17 mouse cellular contexts compared by ENCODE assay signal in the genomic region with DNA sequence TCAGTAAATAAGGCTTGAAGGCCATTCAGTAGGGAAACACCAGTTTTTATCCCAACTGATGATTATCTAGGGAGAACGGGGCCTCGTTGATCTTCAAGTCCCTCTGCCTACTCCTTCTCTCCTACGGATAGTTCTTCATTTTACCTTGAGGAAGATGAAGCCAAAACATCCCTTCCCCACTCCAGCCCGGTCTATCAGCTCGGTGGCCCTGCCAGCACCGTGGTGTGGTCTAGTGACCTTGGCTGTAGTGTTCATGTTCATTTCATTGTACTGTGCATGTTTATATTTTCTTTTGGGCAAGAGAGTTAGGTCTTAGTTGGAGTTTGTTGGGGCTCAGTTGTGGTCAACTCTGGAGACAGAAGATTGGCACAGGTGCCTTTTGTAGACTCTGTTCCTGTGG.
"Had no signal": no experiment of that assay in that cellular context is flagged by ENCODE, and none has a peak within 500 bp of the region (broad histone marks: within the 10 kb centered on the region; RNA-seq: fewer than 3 reads in every experiment).

No protein-coding gene starts in this region.

- H3K27me3 ChIP-seq: neural tube, embryonic 12.5 days; neural tube, embryonic 13.5 days; neural tube, embryonic 15.5 days; stomach, embryonic 15.5 days had no signal

- H3K36me3 ChIP-seq: neural tube, embryonic 12.5 days; neural tube, embryonic 13.5 days; neural tube, embryonic 15.5 days; stomach, embryonic 15.5 days had no signal

- H3K4me1 ChIP-seq: stomach, embryonic 15.5 days had no signal

- H3K4me3 ChIP-seq: neural tube, embryonic 12.5 days; neural tube, embryonic 13.5 days; neural tube, embryonic 15.5 days; stomach, embryonic 15.5 days had no signal

- H3K9ac ChIP-seq: neural tube, embryonic 12.5 days; neural tube, embryonic 13.5 days; neural tube, embryonic 15.5 days; stomach, embryonic 15.5 days had no signal

- DNase-seq: retina, postnatal 1 day; right cerebral cortex, adult 18-20 months; right cerebral cortex, postnatal 14 days; right cerebral cortex, postnatal 25 days; right cerebral cortex, postnatal 4 days; spleen, adult 18-20 months; thymus, adult 18-20 months; thymus, adult 2 months; thymus, postnatal 14 days; thymus, postnatal 25 days; thymus, postnatal 36 days; thymus, postnatal 4 days had no signal

- H3K27ac ChIP-seq: neural tube, embryonic 12.5 days; neural tube, embryonic 13.5 days; neural tube, embryonic 15.5 days; stomach, embryonic 15.5 days; stomach, postnatal 0 days had no signal
